Comparison of ENCODE assay signal across 15 mouse cellular contexts in genomic region chr6:136542105-136542504, GRCm38 (mm10). TPM values are rescaled to one million over a fixed set of nuclear protein-coding genes. Genes with fewer than 3 reads are reported as not detected.
DNase-seq lines count a peak whose midpoint lies in the region; ATAC-seq lines count a peak whose summit lies in the region.
"Had no signal": no experiment of that assay in that cellular context is flagged by ENCODE, and none has a peak within 500 bp of the region (broad histone marks: within the 10 kb centered on the region; RNA-seq: fewer than 3 reads in every experiment).

No protein-coding gene starts in this region.

- H3K4me3 ChIP-seq in heart, embryonic 13.5 days, result no peak overlapping the region
- no peak overlapping the region for H3K4me3 ChIP-seq in limb, embryonic 10.5 days
- H3K4me3 ChIP-seq: embryonic facial prominence, embryonic 13.5 days; liver, embryonic 15.5 days had no signal

- H3K9me3 ChIP-seq in heart, embryonic 13.5 days, result no peaks in the 10 kb centered on the region
- H3K9me3 ChIP-seq in limb, embryonic 10.5 days (replicated peaks), result no peaks in the 10 kb centered on the region
- H3K9me3 ChIP-seq: embryonic facial prominence, embryonic 13.5 days; liver, embryonic 15.5 days had no signal

- no peak overlapping the region for H3K9ac ChIP-seq in heart, embryonic 13.5 days
- H3K9ac ChIP-seq: embryonic facial prominence, embryonic 13.5 days; liver, embryonic 15.5 days had no signal

- H3K4me1 ChIP-seq in heart, embryonic 13.5 days, result peaks cover 49% of the 10 kb centered on the region
- H3K4me1 ChIP-seq in limb, embryonic 10.5 days, result peaks cover 25% of the 10 kb centered on the region

- H3K4me2 ChIP-seq in heart, embryonic 13.5 days, result no peak overlapping the region
- H3K4me2 ChIP-seq: embryonic facial prominence, embryonic 13.5 days; liver, embryonic 15.5 days had no signal

- ATAC-seq in heart, embryonic 13.5 days (ENCODE audit: extremely low read depth, insufficient number of reproducible peaks, low FRiP score, low TSS enrichment), result no peak
- ATAC-seq: CD4-positive, CD25-positive, alpha-beta regulatory T cell, adult 4 months; Patski had no signal

- H3K27ac ChIP-seq in heart, embryonic 13.5 days (replicated peaks), result peak overlapping the region; percentile 69
- H3K27ac ChIP-seq in limb, embryonic 10.5 days, result peak overlapping the region; percentile 30; the same call in 1 of the 2 replicates
- H3K27ac ChIP-seq: liver, embryonic 15.5 days had no signal

- H3K36me3 ChIP-seq in heart, embryonic 13.5 days, result peaks cover 42% of the 10 kb centered on the region
- peaks cover 38% of the 10 kb centered on the region for H3K36me3 ChIP-seq in limb, embryonic 10.5 days

- no peaks in the 10 kb centered on the region for H3K27me3 ChIP-seq in heart, embryonic 13.5 days (replicated peaks)
- no peaks in the 10 kb centered on the region for H3K27me3 ChIP-seq in limb, embryonic 10.5 days (ENCODE audit: low read depth, poor library complexity, severe bottlenecking)
- H3K27me3 ChIP-seq: embryonic facial prominence, embryonic 13.5 days; liver, embryonic 15.5 days; Patski had no signal

- no peak for DNase-seq in heart, postnatal 36 days
- peak; percentile 33 for DNase-seq in retina, embryonic 14.5 days (ENCODE audit: low spot score)
- no peak for DNase-seq in retina, postnatal 1 day
- DNase-seq in limb, embryonic 10.5 days (ENCODE audit: low spot score), result no peak
- DNase-seq in adipocyte (ENCODE audit: low spot score), result no peak
- DNase-seq in spleen, postnatal 36 days (ENCODE audit: low spot score in 2 of 2), result no peak
- DNase-seq in layer of hippocampus, adult 11-12 months (ENCODE audit: low spot score), result no peak
- DNase-seq: adrenal gland, postnatal 14 days; cerebellum, adult 11 months; kidney, adult 11 months had no signal

- 82% methylated on average over 1 of the region's 1 CpGs for WGBS in heart, embryonic 13.5 days
- 95% methylated on average over 1 of the region's 1 CpGs for WGBS in limb, embryonic 10.5 days

- intact Hi-C loops in heart, postnatal 36 days (cut with DNase I), result loop anchor here (2.0 kb wide), 1 partner anchor 21 kb away; no protein-coding TSS in a partner anchor

RNA-seq across cellular contexts. Expression of gene Atf7ip, which starts 36.1 kb away (rescaled TPM):
- 31.6 and 33.7 TPM in 2 replicates for polyA plus RNA-seq in heart, embryonic 13.5 days (2015; fragmentation: Nextera tagmentation; extraction: Ambion mirVana)
- total RNA-seq in heart, postnatal 36 days (2021), result 10 to 100 TPM; 78.1 to 88.5 TPM
- polyA plus RNA-seq in limb, embryonic 10.5 days (2016; fragmentation: Nextera tagmentation; extraction: Ambion mirVana), result 40.0 and 49.9 TPM in 2 replicates
